Mouse (Mus musculus): Measurements from ENCODE around the gene Abcd4. TPM values are rescaled to one million over a fixed set of nuclear protein-coding genes. Genes with fewer than 3 reads are reported as not detected.

Gene Abcd4
- polyA plus RNA-seq, 1 experiment from 2014 or later = 13.2 TPM

DNA sequence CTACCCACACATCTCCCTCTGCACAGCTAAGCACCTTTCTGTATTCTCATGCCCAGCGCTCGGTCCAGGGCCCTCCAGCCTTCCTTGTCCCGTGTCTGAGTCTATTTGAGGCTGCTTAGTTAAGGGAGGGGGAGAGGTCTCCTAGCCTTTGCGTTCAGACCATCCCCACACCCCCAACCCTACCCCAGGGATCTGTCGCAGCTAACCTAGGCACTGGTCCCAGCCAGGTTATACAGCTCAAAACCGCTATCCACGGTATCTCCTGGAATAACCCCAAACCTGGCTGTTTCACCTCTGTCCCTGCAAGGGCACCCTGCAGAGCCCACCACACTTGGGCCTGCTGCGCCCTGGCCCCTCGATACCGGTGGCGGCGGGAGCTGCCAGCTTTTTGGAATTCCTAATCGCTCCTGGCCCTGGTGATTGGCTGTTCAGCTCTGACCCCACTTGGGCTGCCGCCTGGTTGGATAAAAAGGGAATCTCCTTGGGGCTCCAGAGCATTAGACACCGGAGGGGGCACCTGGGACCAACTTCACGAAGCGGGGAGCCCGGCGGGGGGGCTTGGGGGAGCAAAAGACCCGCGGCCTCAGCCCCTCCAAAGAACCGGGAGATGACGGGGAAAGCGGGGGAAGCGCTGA lies 47.8 kb downstream of the Abcd4 start, which contains the start of gene Vsx2:
Vsx2 (plus strand) TSS at position 427 of the 635 bp plus-strand sequence.
- H3K9me3 ChIP-seq (replicated peaks; ENCODE audit: control insufficient read depth, low read length) = no peaks in the 10 kb centered on the region
- no peak within 1 kb of the TSS for H3K27ac ChIP-seq (ENCODE audit: low read length)
- peaks cover 59% of the 10 kb centered on the region for H3K27me3 ChIP-seq (ENCODE audit: control insufficient read depth, insufficient read depth, low read length)
- no peak for ATAC-seq (ENCODE audit: insufficient read depth, low FRiP score)
- H3K4me2 ChIP-seq (ENCODE audit: low read depth, low read length) = no peak within 1 kb of the TSS
- 2% methylated on average over 25 of the region's 25 CpGs for WGBS
- no peaks in the 10 kb centered on the region for H3K36me3 ChIP-seq (ENCODE audit: control insufficient read depth, insufficient read depth, low read length)
- 0 out of 2 replicates have a peak, but pooled peaks cover 3% of the 10 kb centered on the region for H3K4me1 ChIP-seq (ENCODE audit: control insufficient read depth, insufficient read depth, low read length)
- no peak within 1 kb of the TSS for H3K4me3 ChIP-seq (replicated peaks; ENCODE audit: low read length)
- no peak within 1 kb of the TSS for H3K9ac ChIP-seq (ENCODE audit: low read length)

DNA sequence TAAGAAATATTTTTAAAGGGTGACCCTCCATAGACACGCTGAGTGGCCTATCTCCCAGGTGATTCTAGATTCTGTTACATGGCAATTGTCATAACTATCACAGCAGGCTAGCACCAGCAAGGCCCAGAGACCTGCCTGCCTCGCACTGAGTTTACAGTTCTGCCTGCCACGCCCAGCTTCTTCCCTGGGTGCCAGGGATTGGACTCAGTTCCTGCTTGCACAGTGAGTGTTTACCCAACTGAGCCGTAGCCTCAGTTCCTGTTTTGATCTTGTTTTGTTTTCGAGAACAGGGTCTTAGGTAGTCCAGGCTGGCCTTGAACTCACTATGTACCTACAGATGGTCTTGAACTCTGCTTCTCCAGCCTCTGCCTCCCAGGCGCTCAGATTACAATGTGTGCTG lies 49.6 kb downstream of the Abcd4 start:
- WGBS = 73% methylated on average over 6 of the region's 6 CpGs
- ATAC-seq (ENCODE audit: insufficient read depth, low FRiP score) = no peak
- Histone ChIP-seq H3K27me3 (ENCODE audit: control insufficient read depth, insufficient read depth, low read length) (peaks cover 48% of the 10 kb centered on the region), H3K9me3 (replicated peaks; ENCODE audit: control insufficient read depth, low read length) (no peaks in the 10 kb centered on the region), H3K9ac (ENCODE audit: low read length) (no peak overlapping the region), H3K4me3 (replicated peaks; ENCODE audit: low read length) (no peak overlapping the region), H3K4me1 (ENCODE audit: control insufficient read depth, insufficient read depth, low read length) (0 out of 2 replicates have a peak, but pooled peaks cover 3% of the 10 kb centered on the region), H3K4me2 (ENCODE audit: low read depth, low read length) (no peak overlapping the region), H3K36me3 (ENCODE audit: control insufficient read depth, insufficient read depth, low read length) (no peaks in the 10 kb centered on the region), H3K27ac (ENCODE audit: low read length) (no peak overlapping the region)

DNA sequence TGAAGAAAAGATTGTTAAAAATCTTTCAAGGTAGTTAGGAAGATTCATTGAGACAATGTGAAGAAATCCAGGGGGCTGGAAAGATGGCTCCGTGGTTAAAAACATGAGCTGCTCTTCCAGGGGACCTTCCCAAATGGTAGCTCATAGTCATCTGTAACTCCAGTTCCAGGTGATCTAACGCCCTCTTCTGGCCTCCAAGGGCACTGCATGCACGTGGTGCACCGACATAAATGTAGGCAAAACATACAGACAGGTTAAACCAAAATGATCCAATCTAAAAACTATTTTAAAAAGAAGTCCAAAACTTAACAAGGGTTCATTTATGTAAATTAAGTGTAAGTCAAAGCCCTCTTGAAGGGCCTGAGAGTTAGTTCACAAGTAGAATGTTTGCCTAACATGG lies 54.7 kb downstream of the Abcd4 start:
- Histone ChIP-seq H3K27ac (ENCODE audit: low read length) (no peak overlapping the region), H3K4me2 (ENCODE audit: low read depth, low read length) (no peak overlapping the region), H3K4me1 (ENCODE audit: control insufficient read depth, insufficient read depth, low read length) (no peaks in the 10 kb centered on the region), H3K27me3 (ENCODE audit: control insufficient read depth, insufficient read depth, low read length) (no peaks in the 10 kb centered on the region), H3K36me3 (ENCODE audit: control insufficient read depth, insufficient read depth, low read length) (no peaks in the 10 kb centered on the region), H3K4me3 (replicated peaks; ENCODE audit: low read length) (no peak overlapping the region), H3K9ac (ENCODE audit: low read length) (no peak overlapping the region), H3K9me3 (replicated peaks; ENCODE audit: control insufficient read depth, low read length) (no peaks in the 10 kb centered on the region)
- ATAC-seq (ENCODE audit: insufficient read depth, low FRiP score) = no peak
- 43% methylated on average over 4 of the region's 4 CpGs for WGBS

DNA sequence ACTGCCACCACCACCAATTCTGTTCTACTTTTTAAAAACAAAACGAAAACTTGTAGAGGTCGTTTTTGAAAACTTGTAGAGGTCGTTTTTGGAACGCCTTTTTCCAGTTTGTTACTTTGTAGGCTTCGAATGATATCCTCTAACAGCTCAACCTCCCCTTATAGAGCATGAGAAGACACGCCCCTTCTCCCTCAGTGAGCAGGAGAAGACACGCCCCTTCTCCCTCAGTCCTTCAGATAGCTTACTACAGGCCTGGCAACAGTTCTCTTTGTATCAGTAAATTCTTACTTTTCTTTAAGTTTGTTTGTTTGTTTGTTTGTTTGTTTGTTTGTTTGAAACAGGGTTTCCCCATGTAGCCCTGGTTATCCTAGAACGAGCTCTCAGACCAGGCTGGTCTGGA lies 62.0 kb downstream of the Abcd4 start:
- ATAC-seq (ENCODE audit: insufficient read depth, low FRiP score) = no peak
- 50% methylated on average over 8 of the region's 8 CpGs for WGBS
- no peak overlapping the region for H3K9ac ChIP-seq (ENCODE audit: low read length)
- no peaks in the 10 kb centered on the region for H3K36me3 ChIP-seq (ENCODE audit: control insufficient read depth, insufficient read depth, low read length)
- H3K27ac ChIP-seq (ENCODE audit: low read length) = no peak overlapping the region
- H3K27me3 ChIP-seq (ENCODE audit: control insufficient read depth, insufficient read depth, low read length) = no peaks in the 10 kb centered on the region
- no peaks in the 10 kb centered on the region for H3K4me1 ChIP-seq (ENCODE audit: control insufficient read depth, insufficient read depth, low read length)
- no peak overlapping the region for H3K4me2 ChIP-seq (ENCODE audit: low read depth, low read length)
- no peaks in the 10 kb centered on the region for H3K9me3 ChIP-seq (replicated peaks; ENCODE audit: control insufficient read depth, low read length)
- H3K4me3 ChIP-seq (replicated peaks; ENCODE audit: low read length) = no peak overlapping the region

Other genes with a start within 250 kb of the Abcd4 start
- gene Entpd5, start 208.4 kb downstream of the Abcd4 start, polyA plus RNA-seq (2015; fragmentation: Nextera tagmentation; extraction: Ambion mirVana) = 26.0 and 27.0 TPM in 2 replicates
- 0.70 and 0.89 TPM in 2 replicates for gene Bbof1, start 208.3 kb downstream of the Abcd4 start, polyA plus RNA-seq (2015; fragmentation: Nextera tagmentation; extraction: Ambion mirVana)
- 25.8 and 25.9 TPM in 2 replicates for gene Rnf113a2, start 200.2 kb downstream of the Abcd4 start, polyA plus RNA-seq (2015; fragmentation: Nextera tagmentation; extraction: Ambion mirVana)
- 47.4 and 48.2 TPM in 2 replicates for gene Aldh6a1, start 166.4 kb downstream of the Abcd4 start, polyA plus RNA-seq (2015; fragmentation: Nextera tagmentation; extraction: Ambion mirVana)
- 16.3 and 16.9 TPM in 2 replicates for gene Lin52, start 166.0 kb downstream of the Abcd4 start, polyA plus RNA-seq (2015; fragmentation: Nextera tagmentation; extraction: Ambion mirVana)
- not detected in 2 replicates for gene Vsx2, start 47.7 kb downstream of the Abcd4 start, polyA plus RNA-seq (2015; fragmentation: Nextera tagmentation; extraction: Ambion mirVana)
- gene Vrtn, start 23.6 kb upstream of the Abcd4 start, polyA plus RNA-seq (2015; fragmentation: Nextera tagmentation; extraction: Ambion mirVana) = not detected in 2 replicates
- gene Syndig1l, start 81.4 kb upstream of the Abcd4 start, polyA plus RNA-seq (2015; fragmentation: Nextera tagmentation; extraction: Ambion mirVana) = 0.09 and 0.12 TPM in 2 replicates
- 65.5 and 69.3 TPM in 2 replicates for gene Npc2, start 155.7 kb upstream of the Abcd4 start, polyA plus RNA-seq (2015; fragmentation: Nextera tagmentation; extraction: Ambion mirVana)
- gene Isca2, start 155.8 kb upstream of the Abcd4 start, polyA plus RNA-seq (2015; fragmentation: Nextera tagmentation; extraction: Ambion mirVana) = 119 and 123 TPM in 2 replicates